Mouse (Mus musculus) neural tube, embryonic 11.5 days (tissue): Measurements from ENCODE around the gene Sphk1. TPM values are rescaled to one million over a fixed set of nuclear protein-coding genes. Genes with fewer than 3 reads are reported as not detected.

ENCODE experiments used
- ATAC-seq: fragments of 200-750 bp; cut with Nextera tagmentation; 2 replicates; pipeline ENCODE4 v1.8.0; 2017; ENCODE audit warnings: moderate number of reproducible peaks, mild to moderate bottlenecking, moderate TSS enrichment, moderate library complexity; ENCODE audit not compliant: insufficient read depth, low FRiP score, low TSS enrichment
- DNase-seq: peaks from one replicate; pipeline ENCODE4 v3.0.0-alpha.2; 2015; ENCODE audit warnings: low spot score
- H3K27ac ChIP-seq: fragments of 300-500 bp; sonication (generic); 2 replicates; pipeline ENCODE4 v1.5.1; 2014; ENCODE audit warnings: low read depth, mild to moderate bottlenecking, low read length
- H3K27me3 ChIP-seq: fragments of 300-500 bp; sonication (generic); 2 replicates; pipeline ENCODE4 v1.6.1; 2014; ENCODE audit warnings: mild to moderate bottlenecking, low read length, mixed read lengths; ENCODE audit not compliant: control insufficient read depth, insufficient read depth
- H3K36me3 ChIP-seq: fragments of 300-500 bp; sonication (generic); 2 replicates; pipeline ENCODE4 v1.6.1; 2014; ENCODE audit warnings: mild to moderate bottlenecking, low read length, moderate library complexity, mixed read lengths; ENCODE audit not compliant: control insufficient read depth, insufficient read depth
- H3K4me1 ChIP-seq: fragments of 300-500 bp; sonication (generic); 2 replicates; pipeline ENCODE4 v1.6.1; 2014; ENCODE audit warnings: low read length, mixed read lengths; ENCODE audit not compliant: control insufficient read depth, insufficient read depth
- H3K4me2 ChIP-seq: fragments of 300-500 bp; sonication (generic); 2 replicates; pipeline ENCODE4 v1.6.1; 2014; ENCODE audit warnings: low read depth, mild to moderate bottlenecking, moderate library complexity
- H3K4me3 ChIP-seq: fragments of 300-500 bp; sonication (generic); 2 replicates; pipeline ENCODE4 v1.5.1; 2014; ENCODE audit warnings: low read depth, low read length
- H3K9ac ChIP-seq: fragments of 300-500 bp; sonication (generic); 2 replicates; pipeline ENCODE4 v1.6.1; 2014; ENCODE audit warnings: mild to moderate bottlenecking, low read length
- H3K9me3 ChIP-seq: fragments of 300-500 bp; sonication (generic); 2 replicates; pipeline ENCODE4 v1.6.1; 2016; ENCODE audit warnings: low read length; ENCODE audit not compliant: control insufficient read depth
- WGBS: fragments of 180-500 bp; shearing (Covaris S2); extraction: QIAGEN DNeasy Blood & Tissue Kit; methylation state at CpG from one replicate; pipeline ENCODE4 v1.1.7; 2014; 5-methylcytosine and 5-hydroxymethylcytosine counted together
- polyA plus RNA-seq: library from polyadenylated mRNA; unstranded; fragments of >200 nt; fragmentation: Nextera tagmentation; extraction: Ambion mirVana; gene quantifications from 2 replicates; pipeline ENCODE4 v1.2.1, GENCODE M21; 2014

The Sphk1 gene
- polyA plus RNA-seq, 1 experiment from 2014 or later, result 9.9 TPM

- Histone ChIP-seq H3K36me3 (no peaks in the 10 kb centered on the region; the same call in 1 of the 2 replicates), H3K4me2 (peak overlapping the region; percentile 83), H3K9me3 (no peaks in the 10 kb centered on the region), H3K4me1 (peaks cover 33% of the 10 kb centered on the region), H3K27me3 (peaks cover 46% of the 10 kb centered on the region), H3K9ac (peak overlapping the region; percentile 44; the same call in 1 of the 2 replicates), H3K4me3 (peak overlapping the region; percentile 46), H3K27ac (no peak overlapping the region)
- ATAC-seq (no peak), DNase-seq (peak; percentile 36)
- 2% methylated on average over 48 of the region's 48 CpGs for WGBS
These were observed 856 bp downstream of the Sphk1 start for GRCm38 (mm10) chr11:116531371-116532191.

- ATAC-seq (no peak), DNase-seq (peak; percentile 51)
- Histone ChIP-seq H3K36me3 (no peaks in the 10 kb centered on the region; the same call in 1 of the 2 replicates), H3K4me2 (peak overlapping the region; percentile 83), H3K27me3 (peaks cover 46% of the 10 kb centered on the region), H3K27ac (0 out of 2 replicates have a peak overlapping the region, but pooled peaks have one; percentile 8), H3K9me3 (no peaks in the 10 kb centered on the region), H3K4me3 (peak overlapping the region; percentile 46), H3K9ac (peak overlapping the region; percentile 37; the same call in 1 of the 2 replicates), H3K4me1 (peaks cover 33% of the 10 kb centered on the region)
- WGBS, result under 1% methylated on average over 30 of the region's 30 CpGs
These were observed 1.6 kb downstream of the Sphk1 start for GRCm38 (mm10) chr11:116532262-116532809.

GRCm38 (mm10) chr11:116532810-116533338, 2.1 kb downstream of the Sphk1 start:
- H3K27me3 ChIP-seq, result peaks cover 46% of the 10 kb centered on the region
- H3K4me3 ChIP-seq, result peak overlapping the region; percentile 46
- H3K27ac ChIP-seq, result 0 out of 2 replicates have a peak overlapping the region, but pooled peaks have one; percentile 8
- H3K9ac ChIP-seq, result peak overlapping the region; percentile 37
- peaks cover 33% of the 10 kb centered on the region for H3K4me1 ChIP-seq
- no peaks in the 10 kb centered on the region for H3K9me3 ChIP-seq
- DNase-seq (peak; percentile 67), ATAC-seq (peak; percentile 54)
- WGBS, result under 1% methylated on average over 49 of the region's 50 CpGs
- peak overlapping the region; percentile 83 for H3K4me2 ChIP-seq
- no peaks in the 10 kb centered on the region; the same call in 1 of the 2 replicates for H3K36me3 ChIP-seq

GRCm38 (mm10) chr11:116533341-116534153, 2.8 kb downstream of the Sphk1 start:
- Histone ChIP-seq H3K36me3 (no peaks in the 10 kb centered on the region; the same call in 1 of the 2 replicates), H3K4me1 (peaks cover 33% of the 10 kb centered on the region), H3K27me3 (peaks cover 46% of the 10 kb centered on the region), H3K9me3 (no peaks in the 10 kb centered on the region), H3K27ac (no peak overlapping the region), H3K4me3 (peak overlapping the region; percentile 46), H3K9ac (peak overlapping the region; percentile 37; the same call in 1 of the 2 replicates), H3K4me2 (peak overlapping the region; percentile 83)
- WGBS, result under 1% methylated on average over 60 of the region's 63 CpGs
- ATAC-seq (0 out of 2 replicates have a peak, but pooled peaks have one; percentile 18), DNase-seq (peak; percentile 37)

GRCm38 (mm10) chr11:116534154-116534865, 3.6 kb downstream of the Sphk1 start:
- peak; percentile 75 for DNase-seq
- H3K27ac ChIP-seq, result no peak overlapping the region
- H3K27me3 ChIP-seq, result peaks cover 46% of the 10 kb centered on the region
- 0 out of 2 replicates have a peak, but pooled peaks have one; percentile 27 for ATAC-seq
- H3K4me1 ChIP-seq, result peaks cover 33% of the 10 kb centered on the region
- peak overlapping the region; percentile 46; the same call in 1 of the 2 replicates for H3K4me3 ChIP-seq
- no peak overlapping the region for H3K9ac ChIP-seq
- H3K9me3 ChIP-seq, result no peaks in the 10 kb centered on the region
- peak overlapping the region; percentile 83 for H3K4me2 ChIP-seq
- WGBS, result 21% methylated on average over 20 of the region's 20 CpGs
- peaks cover 7% of the 10 kb centered on the region for H3K36me3 ChIP-seq

- no peak for DNase-seq
- peaks cover 20% of the 10 kb centered on the region for H3K36me3 ChIP-seq
- ATAC-seq, result no peak
- H3K9ac ChIP-seq, result no peak overlapping the region
- H3K4me3 ChIP-seq, result no peak overlapping the region
- peaks cover 28% of the 10 kb centered on the region for H3K27me3 ChIP-seq
- H3K4me2 ChIP-seq, result no peak overlapping the region
- no peak overlapping the region for H3K27ac ChIP-seq
- peaks cover 19% of the 10 kb centered on the region for H3K4me1 ChIP-seq
- 87% methylated on average over 7 of the region's 7 CpGs for WGBS
- H3K9me3 ChIP-seq, result no peaks in the 10 kb centered on the region
These were observed 6.0 kb downstream of the Sphk1 start for GRCm38 (mm10) chr11:116536685-116537084.

- Histone ChIP-seq H3K36me3 (peaks cover 26% of the 10 kb centered on the region), H3K4me1 (peaks cover 14% of the 10 kb centered on the region), H3K27ac (no peak overlapping the region), H3K9me3 (no peaks in the 10 kb centered on the region), H3K4me2 (no peak overlapping the region), H3K9ac (no peak overlapping the region), H3K27me3 (peaks cover 21% of the 10 kb centered on the region), H3K4me3 (no peak overlapping the region)
- ATAC-seq, result no peak
- WGBS, result 84% methylated on average over 5 of the region's 5 CpGs
- DNase-seq, result no peak
These were observed 6.7 kb downstream of the Sphk1 start for GRCm38 (mm10) chr11:116537388-116537787.
